Mouse (Mus musculus): ENCODE measurements around the gene Tulp3.
"Not testable (repeated sequence)": the region's sequence is repeated elsewhere in the genome, so short reads cannot be mapped to it uniquely, and the experiment has no call there.

The Tulp3 gene

GRCm38 (mm10) chr6:128355726-128356416, at the start of gene Tulp3:
Gene Tulp3 (minus strand): TSS chr6:128355851.
- peak; percentile 88 to 89 for DNase-seq

DNA sequence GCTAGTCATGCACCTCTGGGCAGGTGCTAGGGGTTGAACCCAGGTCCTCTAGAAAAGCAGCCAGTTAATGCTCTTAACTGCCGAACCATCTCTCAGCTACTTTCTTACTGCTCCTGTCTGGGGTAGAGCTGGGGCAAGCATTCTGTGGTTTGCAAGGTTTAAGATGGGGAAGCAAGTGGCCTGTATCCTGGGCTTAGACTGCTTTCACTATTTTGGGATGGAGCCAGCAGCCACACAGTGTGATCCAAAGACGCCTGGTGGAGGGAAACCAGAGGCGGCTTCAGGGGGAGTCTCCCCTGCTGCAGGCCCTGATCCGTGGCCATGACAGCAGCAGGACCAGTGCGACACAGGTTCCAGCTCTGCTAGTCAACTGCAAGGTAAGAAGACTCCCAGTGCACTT, 49.1 kb upstream of the Tulp3 start:
- DNase-seq = no peak

DNA sequence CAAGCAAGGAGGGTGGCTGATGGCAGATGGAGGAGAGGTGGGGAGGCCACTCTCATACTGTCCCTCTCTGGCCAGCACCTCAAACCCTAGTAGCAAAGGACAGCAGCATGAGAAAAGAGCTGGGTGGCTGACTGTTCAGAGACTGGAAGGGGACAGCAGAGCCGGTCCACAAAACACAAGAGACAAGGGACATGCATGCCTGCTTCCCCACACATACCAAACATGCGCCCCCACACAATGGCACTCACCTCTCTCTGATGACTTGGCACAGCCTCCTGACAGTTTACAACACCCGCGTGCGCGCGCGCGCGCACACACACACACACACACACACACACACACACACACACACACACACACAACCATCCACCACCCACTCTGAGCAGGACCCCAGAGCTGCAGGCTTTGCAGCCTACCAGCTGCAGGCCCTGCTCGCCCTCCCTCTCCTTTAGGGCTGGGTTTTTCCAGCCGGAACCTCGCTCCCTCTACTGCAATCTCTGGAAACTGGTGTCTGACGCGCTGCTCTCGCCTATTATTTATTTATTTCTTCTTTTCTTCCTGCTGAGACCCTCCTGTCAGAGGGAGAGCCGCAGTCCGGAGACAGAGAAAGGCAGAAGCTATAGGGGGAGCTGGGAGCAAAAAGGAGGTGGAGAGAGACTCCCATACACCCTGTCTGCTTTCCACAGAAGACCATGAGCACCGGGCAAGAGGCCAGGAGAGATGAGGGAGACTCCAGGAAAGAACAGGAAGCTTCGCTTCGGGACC, 44.0 kb upstream of the Tulp3 start:
- DNase-seq = no peak

GRCm38 (mm10) chr6:128398996-128399395, 43.3 kb upstream of the Tulp3 start, which contains the start of gene Nrip2:
Gene Nrip2 (plus strand): TSS chr6:128399296.
- no peak for DNase-seq

DNA sequence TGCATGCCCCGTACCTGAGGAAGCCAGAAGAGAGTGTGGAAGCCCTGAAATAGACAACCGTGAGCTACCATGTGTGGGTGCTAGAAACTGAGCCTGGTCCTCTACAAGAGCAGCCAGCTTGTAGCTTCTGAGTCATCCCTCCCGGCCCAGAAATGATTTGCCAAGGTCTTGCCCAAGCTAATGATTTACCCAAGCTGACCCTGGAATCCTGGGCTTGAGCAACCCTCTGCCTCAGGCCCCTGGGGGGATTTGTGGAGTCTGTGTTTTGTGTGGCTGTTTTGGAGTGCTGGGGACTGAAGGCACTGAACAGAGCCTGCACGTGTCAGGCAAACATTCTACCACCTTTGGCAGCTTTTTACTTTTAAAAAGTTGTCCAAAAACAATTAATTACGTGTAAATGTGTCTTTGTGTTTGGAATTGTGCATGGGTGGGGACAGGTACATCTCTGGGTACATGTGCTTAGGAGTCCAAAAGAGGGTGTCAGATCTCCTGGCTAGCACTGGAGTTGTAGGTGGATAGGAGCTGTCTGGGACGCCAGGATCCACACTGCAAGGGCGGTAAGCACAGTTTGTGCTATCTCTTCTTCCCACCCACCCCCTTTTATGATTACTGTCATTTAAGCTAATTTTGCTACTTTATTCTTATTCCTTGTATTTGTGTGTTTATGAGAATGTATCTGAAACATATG, 42.1 kb upstream of the Tulp3 start:
- no peak for DNase-seq

DNA sequence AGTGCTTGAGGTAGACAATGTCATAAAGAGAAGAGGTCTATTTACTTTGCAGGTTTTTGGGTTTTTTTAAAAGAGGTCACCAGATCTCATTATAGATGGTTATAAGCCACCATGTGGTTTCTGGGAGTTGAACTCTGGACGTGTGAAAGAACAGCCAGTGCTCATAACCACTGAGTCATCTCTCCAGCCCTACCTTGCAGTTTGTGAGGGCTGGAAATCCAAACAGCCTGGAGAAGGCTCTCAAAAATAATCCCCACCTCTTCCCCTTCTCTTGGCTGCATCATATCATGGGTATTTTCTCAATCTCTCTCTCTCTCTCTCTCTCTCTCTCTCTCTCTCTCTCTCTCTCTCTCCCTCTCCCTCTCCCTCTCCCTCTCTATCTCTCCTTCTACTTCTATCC, 35.0 kb upstream of the Tulp3 start:
- DNase-seq = no peak

DNA sequence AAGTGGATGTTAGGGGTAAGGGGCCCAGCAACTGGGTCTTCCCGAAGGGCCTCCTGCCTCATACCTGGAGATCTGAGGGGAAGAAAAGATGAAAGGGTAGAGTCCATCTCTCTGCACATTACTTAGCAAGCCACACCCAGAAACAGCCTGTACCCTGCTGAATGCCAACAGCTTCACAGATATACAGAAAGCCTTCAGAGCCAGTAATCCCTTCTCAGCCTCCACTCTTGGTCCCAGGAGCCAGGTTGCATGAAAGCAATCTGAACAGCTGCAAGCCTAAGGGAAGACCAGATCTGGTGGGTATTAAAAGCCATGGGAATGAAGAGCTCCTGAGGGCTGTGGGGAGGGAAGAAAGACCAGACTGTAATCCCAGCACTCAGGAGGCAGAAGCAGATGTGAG, 33.5 kb upstream of the Tulp3 start:
- no peak for DNase-seq

DNA sequence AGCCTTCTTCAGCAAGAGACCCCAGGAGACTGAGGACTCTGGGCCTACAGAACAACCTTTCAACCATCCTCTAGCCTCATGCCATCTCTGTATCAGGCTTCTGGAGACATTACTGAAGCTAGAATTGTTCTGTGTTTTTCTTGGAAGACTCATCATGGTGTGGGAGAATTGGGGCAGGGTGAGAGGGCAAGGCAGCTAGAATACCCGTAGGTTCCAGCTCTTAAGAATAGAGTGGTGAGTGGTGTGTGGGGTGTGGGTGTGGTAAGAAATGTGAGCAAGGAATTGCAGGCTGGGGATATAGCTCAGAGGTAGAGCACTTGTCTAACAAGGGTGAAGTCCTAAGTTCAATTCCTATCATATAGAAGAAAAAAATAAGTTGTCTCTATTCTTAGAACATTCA, 29.4 kb upstream of the Tulp3 start:
- DNase-seq = no peak

- peak; percentile 64 to 69 for DNase-seq
Measured at GRCm38 (mm10) chr6:128383752-128384151, 28.1 kb upstream of the Tulp3 start.

DNA sequence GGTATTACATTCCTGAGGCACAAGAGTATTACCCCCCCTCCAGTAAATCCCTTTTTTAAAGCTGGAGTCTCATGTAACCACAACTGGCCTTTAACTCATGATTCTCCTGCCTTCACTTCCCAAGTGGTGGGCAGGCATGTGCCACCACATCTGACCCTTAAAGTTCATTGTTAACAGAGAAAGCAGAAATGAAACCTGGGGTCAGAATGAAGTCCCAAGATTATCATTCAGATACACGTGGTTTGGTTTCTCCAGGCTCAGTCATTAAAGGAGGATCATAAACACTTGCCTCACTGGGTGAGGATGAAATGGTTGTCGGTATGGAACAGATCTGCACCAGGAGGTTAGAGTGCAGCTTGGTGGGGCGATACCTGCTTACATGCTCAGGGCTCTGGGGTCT, 25.6 kb upstream of the Tulp3 start:
- DNase-seq = peak; percentile 23 to 26

DNA sequence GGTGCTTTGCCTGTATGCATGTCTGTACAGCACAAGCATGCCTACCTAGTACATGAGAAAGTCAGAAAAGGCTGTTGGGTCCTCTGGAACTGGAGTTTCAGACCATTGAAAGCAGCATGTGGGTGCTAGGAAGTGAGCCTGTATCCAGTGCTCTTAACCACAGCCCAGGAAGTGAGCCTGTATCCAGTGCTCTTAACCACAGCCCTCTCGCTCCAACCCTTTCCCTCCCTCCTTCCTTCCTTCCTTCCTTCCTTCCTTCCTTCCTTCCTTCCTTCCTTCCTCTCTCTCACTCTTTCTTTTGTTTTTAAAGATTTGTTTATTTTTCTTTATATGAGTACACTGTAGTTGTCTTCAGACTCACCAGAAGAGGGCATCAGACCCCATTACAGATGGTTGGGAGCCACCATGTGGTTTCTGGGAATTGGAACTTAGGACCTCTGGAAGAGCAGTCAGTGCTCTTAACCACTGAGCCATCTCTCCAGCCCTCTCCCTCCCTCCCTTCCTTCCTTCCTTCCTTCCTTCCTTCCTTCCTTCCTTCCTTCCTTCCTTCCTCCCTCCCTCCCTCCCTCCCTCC, 25.0 kb upstream of the Tulp3 start:
- DNase-seq = not testable (repeated sequence)

DNA sequence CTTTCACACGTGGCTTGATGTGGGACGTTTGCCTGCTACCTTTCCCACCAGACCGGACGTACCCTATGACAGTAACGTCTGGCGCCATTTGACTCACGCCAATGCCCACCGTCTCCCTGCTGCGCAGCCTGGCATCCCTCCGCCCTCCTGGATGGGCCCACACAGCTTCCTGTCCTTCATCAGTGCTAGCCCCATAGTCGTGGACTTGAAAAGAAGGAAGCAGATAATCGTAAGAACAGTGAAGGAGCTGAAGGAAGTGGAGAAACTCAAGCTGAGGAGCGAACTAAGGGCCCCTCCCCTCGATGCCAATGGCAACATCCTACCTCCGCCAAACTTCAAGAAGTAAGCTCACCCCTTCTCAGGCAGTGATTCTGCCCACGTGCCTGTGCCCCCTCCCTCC, 24.0 kb upstream of the Tulp3 start:
- no peak for DNase-seq

DNA sequence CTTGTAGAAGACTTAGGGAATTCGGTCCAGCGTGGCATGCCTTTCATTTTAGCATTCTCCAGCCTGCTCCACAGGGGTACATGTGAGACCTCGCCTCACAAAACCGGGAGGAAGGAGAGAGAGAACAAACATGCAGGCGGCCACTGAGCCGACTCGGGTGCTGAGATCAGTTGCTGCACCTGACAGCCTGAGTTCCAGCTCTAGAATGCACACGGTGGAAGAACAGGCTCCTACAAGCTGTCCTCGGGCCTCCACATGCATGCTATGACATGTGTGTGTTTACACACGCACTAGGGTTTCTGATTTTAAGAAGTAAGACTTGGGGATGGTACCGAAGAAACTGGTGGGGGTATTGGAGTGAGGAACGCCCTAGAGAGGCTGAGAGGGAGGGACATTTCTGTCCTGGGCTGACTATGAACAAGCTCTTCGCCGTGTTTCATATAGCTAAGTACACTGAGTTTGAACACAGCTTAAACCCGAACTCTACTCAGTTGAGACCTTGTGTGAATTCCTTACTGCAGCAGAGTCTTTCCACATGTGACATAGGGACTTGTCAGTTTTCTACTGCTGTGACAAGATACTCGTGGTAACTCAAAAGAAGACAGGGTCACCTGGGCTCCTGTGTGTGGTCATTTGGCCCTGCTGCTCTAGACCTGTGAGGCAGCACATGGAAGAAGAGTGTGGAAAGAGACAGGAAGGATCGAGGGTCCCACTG, 20.9 kb upstream of the Tulp3 start:
- no peak for DNase-seq

- no peak for DNase-seq
Measured at GRCm38 (mm10) chr6:128375192-128375591, 19.5 kb upstream of the Tulp3 start, which contains the start of the genes Tex52 and Gm44596. Gene Tex52 (plus strand): TSS chr6:128375456. Gene Gm44596 (plus strand): TSS chr6:128375503.

- no peak for DNase-seq
Measured at GRCm38 (mm10) chr6:128370040-128370439, 14.4 kb upstream of the Tulp3 start.

GRCm38 (mm10) chr6:128366466-128366865, 10.8 kb upstream of the Tulp3 start:
- no peak for DNase-seq

- DNase-seq = no peak
Measured at GRCm38 (mm10) chr6:128364721-128365120, 9.1 kb upstream of the Tulp3 start.

DNA sequence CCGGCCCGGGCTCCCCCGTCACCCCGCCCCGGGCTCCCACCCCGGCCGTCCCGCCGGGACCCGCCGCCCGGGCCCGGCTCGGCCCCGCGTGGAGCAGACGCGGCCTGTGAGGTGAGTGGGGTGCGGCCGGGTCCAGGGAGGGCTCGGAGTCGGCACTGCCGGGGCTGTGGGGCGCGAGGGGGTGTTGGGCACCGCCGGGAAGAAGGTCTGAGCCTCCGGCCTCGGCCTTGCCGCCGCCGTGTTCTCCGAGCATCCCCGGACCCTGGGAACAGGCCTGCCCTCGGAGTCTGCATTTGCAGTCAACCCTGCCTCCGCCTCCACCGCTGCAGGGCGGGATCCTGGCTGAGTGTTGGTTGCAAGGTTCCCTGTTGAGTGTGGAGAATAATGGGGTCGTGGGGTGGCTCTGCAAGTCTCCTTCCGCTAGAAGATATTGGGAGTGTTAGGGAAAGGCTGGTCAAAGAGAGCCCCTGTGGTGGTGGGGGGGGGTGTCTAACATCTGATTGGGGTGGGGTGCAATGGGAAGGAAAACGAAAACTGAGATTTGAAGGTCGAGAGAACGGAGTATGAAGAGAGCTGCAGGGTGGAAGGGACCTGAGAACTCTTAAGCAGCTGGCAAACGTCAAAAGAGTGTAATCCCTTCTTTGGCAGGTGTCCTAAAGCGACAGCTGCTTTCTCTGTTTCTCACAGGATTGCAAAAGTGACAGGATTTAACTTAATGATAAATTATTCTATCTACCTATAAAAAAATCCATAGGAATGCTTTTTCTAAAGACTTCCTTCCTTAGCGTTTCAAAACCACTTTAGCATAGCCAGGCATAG, 7.6 kb upstream of the Tulp3 start:
- DNase-seq = no peak

DNA sequence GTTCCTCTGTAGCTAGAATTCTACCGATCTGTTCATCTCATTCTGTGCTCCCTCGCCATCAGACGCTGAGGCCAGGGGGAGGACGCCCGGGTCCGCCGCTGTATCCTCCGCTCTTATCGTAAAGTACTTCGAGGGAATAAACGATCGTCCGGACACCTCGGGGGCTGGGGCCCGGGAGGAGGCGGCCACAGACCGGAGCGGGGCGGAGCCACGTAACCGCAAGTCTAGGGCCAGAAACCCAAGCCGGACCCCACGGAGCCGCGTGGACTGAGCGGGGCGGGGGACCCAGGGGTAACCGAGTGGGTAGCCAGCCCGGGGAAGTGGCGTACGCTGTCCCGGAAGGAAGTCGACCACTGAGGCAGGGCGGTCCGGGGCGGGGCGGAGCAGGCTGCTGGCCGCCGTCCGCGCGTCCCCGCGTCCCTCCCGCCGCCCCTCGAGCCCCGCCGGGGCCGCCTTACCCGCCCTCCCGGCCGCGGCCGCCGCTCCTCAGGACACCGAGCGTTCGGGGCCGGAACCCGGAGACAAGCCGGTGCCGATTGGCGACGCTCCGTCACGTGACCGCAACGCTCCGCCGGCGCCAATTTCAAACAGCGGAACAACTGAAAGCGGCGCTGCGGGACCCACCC, 6.8 kb upstream of the Tulp3 start, which contains the start of the genes Rhno1 and Foxm1:
TSS of gene Rhno1 (minus strand) at position 531 of the 626 bp plus-strand sequence.
TSS of gene Foxm1 (plus strand) at position 587 of the 626 bp plus-strand sequence.
- peak; percentile 83 to 85 for DNase-seq

GRCm38 (mm10) chr6:128361901-128362300, 6.2 kb upstream of the Tulp3 start:
- DNase-seq = no peak

GRCm38 (mm10) chr6:128358999-128359398, 3.3 kb upstream of the Tulp3 start:
- DNase-seq = peak; percentile 77 to 79
